Mouse (Mus musculus) limb, embryonic 15.5 days (tissue): Measurements from ENCODE around the gene Tmem130. TPM values are rescaled to one million over a fixed set of nuclear protein-coding genes. Genes with fewer than 3 reads are reported as not detected.
A peak's percentile ranks its signal among the peaks of the same experiment; 100 is the strongest.

Experiments used
- ATAC-seq: fragments of 200-750 bp; cut with Nextera tagmentation; 2 replicates; pipeline ENCODE4 v1.8.0; 2017; ENCODE audit warnings: low read depth, moderate TSS enrichment; ENCODE audit not compliant: insufficient number of reproducible peaks, low FRiP score, low TSS enrichment
- H3K27ac ChIP-seq: fragments of 300-500 bp; sonication (generic); 2 replicates; pipeline ENCODE4 v1.5.1; 2015; ENCODE audit warnings: moderate library complexity, mild to moderate bottlenecking, inconsistent platforms
- H3K27me3 ChIP-seq: fragments of 300-500 bp; sonication (generic); 2 replicates; pipeline ENCODE4 v1.6.1; 2015; ENCODE audit warnings: inconsistent platforms
- H3K36me3 ChIP-seq: fragments of 300-500 bp; sonication (generic); 2 replicates; pipeline ENCODE4 v1.6.1; 2015; ENCODE audit warnings: inconsistent platforms
- H3K4me1 ChIP-seq: fragments of 300-500 bp; sonication (generic); 2 replicates; pipeline ENCODE4 v1.6.1; 2015; ENCODE audit warnings: inconsistent platforms
- H3K4me2 ChIP-seq: fragments of 300-500 bp; sonication (generic); 2 replicates; pipeline ENCODE4 v1.6.1; 2015; ENCODE audit warnings: mild to moderate bottlenecking, inconsistent platforms
- H3K4me3 ChIP-seq: fragments of 300-500 bp; sonication (generic); 2 replicates; pipeline ENCODE4 v1.5.1; 2015; ENCODE audit warnings: mild to moderate bottlenecking, inconsistent platforms
- H3K9ac ChIP-seq: fragments of 300-500 bp; sonication (generic); 2 replicates; pipeline ENCODE4 v1.6.1; 2015; ENCODE audit warnings: inconsistent platforms
- H3K9me3 ChIP-seq: fragments of 300-500 bp; sonication (generic); 2 replicates; pipeline ENCODE4 v1.6.1; 2016; ENCODE audit warnings: inconsistent platforms
- WGBS: fragments of 180-500 bp; shearing (Covaris S2); methylation state at CpG from one replicate; pipeline ENCODE4 v1.1.7; 2015; 5-methylcytosine and 5-hydroxymethylcytosine counted together
- polyA plus RNA-seq: library from polyadenylated mRNA; unstranded; fragments of >200 nt; fragmentation: Nextera tagmentation; extraction: Ambion mirVana; gene quantifications from 2 replicates; pipeline ENCODE4 v1.2.1, GENCODE M21; 2015

Gene Tmem130
- polyA plus RNA-seq = 0.30 and 0.87 TPM in 2 replicates

DNA sequence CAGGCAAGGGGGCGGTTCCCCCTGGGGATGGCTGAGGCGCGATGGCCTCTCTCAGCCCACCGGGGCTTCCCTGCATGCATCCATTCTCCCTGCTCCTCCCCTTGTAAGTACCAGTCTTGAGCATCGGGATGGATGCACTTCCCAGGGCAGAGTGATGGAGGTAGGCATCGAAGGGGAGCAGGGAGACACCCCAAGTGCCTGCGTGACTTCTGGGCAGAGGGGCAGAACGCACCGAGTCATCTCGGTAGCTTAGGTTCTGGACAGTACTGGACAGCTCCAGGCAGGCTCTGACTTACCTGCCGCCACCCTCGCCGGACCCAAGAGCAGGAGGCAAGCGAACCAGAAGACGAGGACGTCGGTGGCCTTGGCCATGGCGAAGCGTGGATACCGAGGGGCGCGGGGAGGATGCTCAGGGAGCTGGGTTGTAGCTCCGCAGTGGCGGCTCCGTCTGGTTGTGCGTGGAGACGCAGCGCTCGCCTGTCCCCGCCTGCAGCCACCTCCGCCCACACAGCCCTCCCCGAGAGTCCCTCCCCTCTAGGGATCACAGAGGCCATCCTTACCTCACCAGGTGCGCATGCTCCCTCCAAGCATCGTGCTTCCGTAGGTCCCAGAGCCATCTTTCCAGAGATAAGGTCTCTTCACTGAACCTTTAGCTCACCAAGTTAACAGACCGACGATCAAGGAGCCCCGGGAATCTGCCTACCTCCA lies at the start of gene Tmem130:
Gene Tmem130 (minus strand): TSS at position 658 of the 708 bp plus-strand sequence.
- Histone ChIP-seq H3K27ac (no peak within 1 kb of the TSS), H3K9me3 (no peaks in the 10 kb centered on the region), H3K36me3 (no peaks in the 10 kb centered on the region), H3K9ac (no peak within 1 kb of the TSS), H3K4me2 (peak within 1 kb of the TSS; percentile 47), H3K27me3 (peaks cover 26% of the 10 kb centered on the region), H3K4me3 (peak within 1 kb of the TSS; percentile 23), H3K4me1 (peaks cover 9% of the 10 kb centered on the region)
- 2% methylated on average over 37 of the region's 38 CpGs for WGBS
- ATAC-seq = no peak

DNA sequence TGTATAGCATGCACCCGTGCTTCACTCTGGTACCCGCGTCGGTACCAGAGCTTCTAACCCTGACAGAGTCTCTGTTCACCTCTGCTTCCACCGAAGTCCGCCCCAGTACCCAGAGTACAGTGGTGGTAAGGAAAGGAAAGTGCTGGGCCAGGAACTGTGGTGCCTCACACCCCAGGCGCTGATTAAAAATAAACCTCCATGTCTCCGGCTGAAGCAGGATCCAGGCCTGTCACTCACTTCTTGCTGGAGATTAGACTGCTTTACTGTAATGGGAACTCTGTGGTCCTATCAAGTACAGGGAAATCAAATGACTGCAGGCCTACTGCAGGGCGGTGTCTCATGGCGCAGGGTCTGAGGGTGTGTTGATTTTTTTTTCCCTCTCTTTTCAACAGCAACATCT lies 45.3 kb upstream of the Tmem130 start:
- no peaks in the 10 kb centered on the region for H3K9me3 ChIP-seq
- H3K36me3 ChIP-seq = peaks cover 99% of the 10 kb centered on the region
- no peak overlapping the region for H3K4me3 ChIP-seq
- H3K9ac ChIP-seq = no peak overlapping the region
- no peaks in the 10 kb centered on the region for H3K4me1 ChIP-seq
- no peaks in the 10 kb centered on the region for H3K27me3 ChIP-seq
- WGBS = 95% methylated on average over 10 of the region's 10 CpGs
- H3K27ac ChIP-seq = no peak overlapping the region
- no peak overlapping the region for H3K4me2 ChIP-seq
- no peak for ATAC-seq

DNA sequence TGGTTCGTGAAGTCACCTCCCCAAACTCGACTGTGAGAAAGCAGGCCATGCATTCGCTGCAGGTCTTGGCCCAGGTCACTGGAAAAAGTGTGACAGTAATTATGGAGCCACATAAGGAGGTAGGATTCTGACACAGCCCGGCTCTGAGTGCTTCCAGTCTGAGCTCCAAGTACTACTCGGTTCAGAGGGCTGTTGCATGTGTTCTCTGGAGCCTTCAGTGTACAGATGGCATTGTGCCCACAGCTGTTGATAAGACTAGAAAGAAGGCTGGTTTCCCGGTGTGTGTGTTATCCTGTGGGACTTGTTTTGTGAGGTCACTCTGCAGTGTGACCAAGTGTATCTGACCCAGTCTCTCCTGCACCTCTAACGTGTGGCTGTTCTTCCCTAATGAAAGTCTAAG lies 42.6 kb upstream of the Tmem130 start:
- Histone ChIP-seq H3K36me3 (peaks cover 99% of the 10 kb centered on the region), H3K9ac (no peak overlapping the region), H3K4me1 (no peaks in the 10 kb centered on the region), H3K9me3 (no peaks in the 10 kb centered on the region), H3K27ac (no peak overlapping the region), H3K4me3 (no peak overlapping the region), H3K27me3 (no peaks in the 10 kb centered on the region), H3K4me2 (no peak overlapping the region)
- no peak for ATAC-seq
- 87% methylated on average over 7 of the region's 7 CpGs for whole genome bisulfite sequencing

DNA sequence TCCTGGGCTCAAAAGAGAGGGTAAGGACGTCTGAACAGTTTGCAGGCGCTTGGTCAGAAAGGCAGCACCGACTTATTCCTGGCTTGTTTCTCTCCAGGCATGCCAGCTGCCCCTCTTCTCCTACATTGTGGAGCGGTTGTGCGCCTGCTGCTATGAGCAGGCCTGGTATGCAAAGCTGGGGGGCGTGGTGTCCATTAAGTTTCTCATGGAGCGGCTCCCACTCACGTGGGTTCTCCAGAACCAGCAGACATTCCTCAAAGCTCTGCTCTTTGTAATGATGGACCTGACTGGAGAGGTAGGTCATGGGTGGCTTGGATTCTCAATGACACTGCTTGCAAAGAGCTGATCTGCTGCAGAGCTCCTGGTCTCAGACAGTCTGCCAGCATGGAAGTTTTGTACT lies 41.4 kb upstream of the Tmem130 start:
- Histone ChIP-seq H3K4me1 (no peaks in the 10 kb centered on the region), H3K4me3 (no peak overlapping the region), H3K27ac (no peak overlapping the region), H3K4me2 (no peak overlapping the region), H3K9ac (no peak overlapping the region), H3K27me3 (no peaks in the 10 kb centered on the region), H3K36me3 (peaks cover 99% of the 10 kb centered on the region), H3K9me3 (no peaks in the 10 kb centered on the region)
- WGBS = 94% methylated on average over 8 of the region's 8 CpGs
- no peak for ATAC-seq

DNA sequence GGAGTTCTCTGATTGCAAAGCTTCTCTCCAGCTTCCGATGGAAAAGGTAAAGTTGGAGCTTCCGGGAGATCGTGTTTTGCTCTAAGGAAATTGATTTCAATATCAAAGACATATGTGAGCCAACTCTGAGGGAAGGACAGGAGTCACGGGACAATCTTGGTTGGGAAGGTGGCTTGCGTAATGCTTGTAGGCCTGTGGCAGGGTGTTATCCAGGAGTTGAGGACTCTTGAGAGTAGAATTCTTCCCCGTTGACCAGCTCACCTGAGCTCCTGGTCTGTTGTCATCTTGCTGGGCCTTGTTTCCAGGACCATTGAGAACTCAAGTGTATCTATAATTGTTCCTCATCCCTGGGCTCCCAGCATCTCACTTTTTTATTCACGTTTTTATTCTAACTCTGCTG lies 35.5 kb upstream of the Tmem130 start:
- 89% methylated on average over 7 of the region's 7 CpGs for WGBS
- Histone ChIP-seq H3K27ac (no peak overlapping the region), H3K4me3 (no peak overlapping the region), H3K27me3 (no peaks in the 10 kb centered on the region), H3K4me1 (no peaks in the 10 kb centered on the region), H3K9ac (no peak overlapping the region), H3K4me2 (no peak overlapping the region), H3K9me3 (no peaks in the 10 kb centered on the region), H3K36me3 (peaks cover 98% of the 10 kb centered on the region)
- ATAC-seq = no peak

DNA sequence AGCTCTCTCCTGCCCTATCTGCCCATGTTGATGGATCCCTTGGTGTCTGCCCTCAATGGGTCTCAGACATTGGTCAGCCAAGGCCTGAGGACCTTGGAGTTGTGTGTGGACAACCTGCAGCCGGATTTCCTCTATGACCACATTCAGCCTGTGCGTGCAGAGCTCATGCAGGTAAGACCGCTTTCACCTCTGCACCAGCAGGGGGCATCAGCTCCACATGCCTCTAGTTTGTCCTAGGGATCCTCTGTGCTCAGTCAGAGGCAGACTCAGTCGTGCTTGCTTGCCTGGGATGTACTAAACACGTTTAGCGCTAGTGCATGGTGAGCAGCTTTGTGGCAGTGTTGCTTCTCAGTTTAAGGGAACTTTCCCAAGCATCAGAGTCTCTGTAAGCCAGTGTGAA lies 33.1 kb upstream of the Tmem130 start:
- H3K27ac ChIP-seq = no peak overlapping the region
- 71% methylated on average over 6 of the region's 6 CpGs for WGBS
- no peak overlapping the region for H3K4me2 ChIP-seq
- no peak overlapping the region for H3K9ac ChIP-seq
- H3K27me3 ChIP-seq = no peaks in the 10 kb centered on the region
- H3K4me3 ChIP-seq = no peak overlapping the region
- peaks cover 98% of the 10 kb centered on the region for H3K36me3 ChIP-seq
- H3K9me3 ChIP-seq = no peaks in the 10 kb centered on the region
- no peaks in the 10 kb centered on the region for H3K4me1 ChIP-seq
- no peak for ATAC-seq

DNA sequence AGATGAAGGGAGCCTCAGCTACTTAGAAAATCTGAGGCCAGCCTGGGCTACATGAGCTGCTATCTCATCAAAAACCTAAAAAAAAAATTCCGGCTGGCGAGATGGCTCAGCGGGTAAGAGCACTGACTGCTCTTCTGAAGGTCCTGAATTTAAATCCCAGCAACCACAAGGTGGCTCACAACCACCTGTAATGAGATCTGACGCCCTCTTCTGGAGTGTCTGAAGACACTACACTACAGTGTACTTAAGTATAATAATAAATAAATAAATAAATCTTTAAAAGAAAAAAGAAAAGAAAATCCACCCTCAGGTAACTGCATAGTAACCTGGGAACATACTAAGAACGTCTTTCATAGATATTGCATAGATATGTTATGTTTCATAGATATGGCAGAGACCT lies 31.8 kb upstream of the Tmem130 start:
- no peaks in the 10 kb centered on the region for H3K4me1 ChIP-seq
- H3K4me2 ChIP-seq = no peak overlapping the region
- H3K9me3 ChIP-seq = no peaks in the 10 kb centered on the region
- H3K27me3 ChIP-seq = no peaks in the 10 kb centered on the region
- no peak overlapping the region for H3K9ac ChIP-seq
- H3K4me3 ChIP-seq = no peak overlapping the region
- H3K27ac ChIP-seq = no peak overlapping the region
- H3K36me3 ChIP-seq = peaks cover 98% of the 10 kb centered on the region
- ATAC-seq = no peak
- 84% methylated on average over 5 of the region's 5 CpGs for WGBS

DNA sequence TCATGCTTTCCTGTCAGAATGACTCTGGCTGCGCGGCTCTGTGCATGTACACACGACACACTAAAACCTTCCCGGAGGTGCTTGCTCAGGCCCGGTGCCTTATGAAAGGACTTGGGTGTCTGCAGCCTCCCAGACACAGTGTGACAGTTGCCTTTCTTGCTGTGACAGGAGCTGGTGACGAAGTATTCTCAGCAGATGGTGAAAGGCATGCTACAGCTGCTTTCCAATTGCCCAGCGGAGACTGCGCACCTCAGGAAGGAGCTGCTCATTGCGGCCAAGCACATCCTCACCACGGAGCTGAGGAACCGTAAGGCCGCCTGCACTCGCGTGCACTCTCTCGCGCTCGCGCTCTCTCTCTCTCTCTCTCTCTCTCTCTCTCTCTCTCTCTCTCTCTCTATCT lies 24.8 kb upstream of the Tmem130 start:
- no peak for ATAC-seq
- Histone ChIP-seq H3K4me2 (no peak overlapping the region), H3K4me3 (no peak overlapping the region), H3K9me3 (no peaks in the 10 kb centered on the region), H3K36me3 (peaks cover 96% of the 10 kb centered on the region), H3K9ac (no peak overlapping the region), H3K27me3 (no peaks in the 10 kb centered on the region), H3K4me1 (no peaks in the 10 kb centered on the region), H3K27ac (no peak overlapping the region)
- WGBS = 98% methylated on average over 18 of the region's 18 CpGs

DNA sequence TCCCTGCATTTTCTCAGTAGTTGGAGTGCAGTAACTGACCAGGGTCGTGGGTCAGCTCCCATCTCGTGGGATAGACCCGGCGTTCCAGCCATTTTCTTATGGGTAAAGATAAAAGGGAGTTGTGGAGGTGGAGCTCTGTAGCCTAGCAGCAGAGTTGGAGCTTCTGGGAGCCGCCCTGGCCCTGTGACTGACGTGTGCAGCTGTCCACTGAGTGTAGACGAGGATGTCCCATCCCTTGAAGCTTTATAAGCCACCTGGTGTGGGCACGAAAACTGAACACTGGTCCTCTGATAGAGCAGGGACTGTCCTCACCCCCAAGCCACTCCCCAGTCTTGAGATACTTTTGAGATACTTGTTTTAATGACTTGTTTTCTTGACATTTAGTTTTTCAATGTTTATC lies 19.0 kb upstream of the Tmem130 start:
- no peak for ATAC-seq
- no peak overlapping the region for H3K9ac ChIP-seq
- H3K9me3 ChIP-seq = no peaks in the 10 kb centered on the region
- H3K4me1 ChIP-seq = no peaks in the 10 kb centered on the region
- H3K4me2 ChIP-seq = no peak overlapping the region
- no peak overlapping the region for H3K27ac ChIP-seq
- no peak overlapping the region for H3K4me3 ChIP-seq
- H3K27me3 ChIP-seq = no peaks in the 10 kb centered on the region
- 81% methylated on average over 8 of the region's 8 CpGs for WGBS
- peaks cover 91% of the 10 kb centered on the region for H3K36me3 ChIP-seq

DNA sequence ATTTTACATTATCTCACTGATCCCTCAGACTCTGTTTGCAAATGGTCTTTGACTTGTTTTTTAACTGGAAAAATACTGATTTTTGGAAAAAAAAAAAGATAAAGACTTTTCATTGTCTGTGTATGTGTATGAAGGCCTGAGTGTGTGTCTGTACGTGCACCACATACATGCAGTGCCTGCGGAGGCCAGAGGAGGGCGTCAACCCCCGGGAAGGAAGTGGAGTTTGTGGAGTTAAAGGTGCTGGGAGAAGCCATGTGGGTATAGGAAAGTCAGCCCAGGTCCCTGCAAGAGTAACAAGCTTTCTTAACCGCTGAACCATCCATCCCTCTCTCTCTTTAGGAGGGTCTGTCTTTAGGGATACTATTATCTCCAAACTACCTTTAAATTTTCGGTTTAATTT lies 11.6 kb upstream of the Tmem130 start:
- H3K4me2 ChIP-seq = no peak overlapping the region
- H3K27ac ChIP-seq = no peak overlapping the region
- H3K4me1 ChIP-seq = peaks cover 9% of the 10 kb centered on the region
- H3K9me3 ChIP-seq = no peaks in the 10 kb centered on the region
- H3K9ac ChIP-seq = no peak overlapping the region
- peaks cover 74% of the 10 kb centered on the region for H3K36me3 ChIP-seq
- no peak overlapping the region for H3K4me3 ChIP-seq
- H3K27me3 ChIP-seq = no peaks in the 10 kb centered on the region
- no peak for ATAC-seq
- 94% methylated on average over 6 of the region's 6 CpGs for whole genome bisulfite sequencing

DNA sequence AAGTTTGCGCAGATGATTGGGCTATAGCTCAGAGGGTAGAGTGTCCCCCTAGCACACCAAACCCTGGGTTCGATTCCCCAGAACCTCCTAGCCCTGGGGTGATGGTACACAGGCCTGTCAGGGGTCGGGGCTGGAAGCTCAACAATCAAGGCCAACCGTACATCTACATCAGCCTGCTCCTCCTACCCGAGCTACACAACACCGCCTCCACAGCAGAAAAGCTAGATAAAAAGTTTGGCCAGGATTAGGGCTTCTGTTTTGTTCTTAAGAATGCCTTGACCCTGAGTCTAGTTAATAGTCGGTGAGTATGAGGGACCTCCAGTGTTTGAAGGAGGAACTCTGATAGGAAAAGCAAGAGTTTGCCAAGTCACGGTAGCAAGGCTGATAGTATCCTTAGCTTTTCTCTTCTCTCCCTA lies 7.5 kb upstream of the Tmem130 start:
- H3K4me3 ChIP-seq = peak overlapping the region; percentile 98
- H3K27ac ChIP-seq = peak overlapping the region; percentile 99
- peak overlapping the region; percentile 70 for H3K4me2 ChIP-seq
- WGBS = 16% methylated on average over 8 of the region's 8 CpGs
- H3K36me3 ChIP-seq = peaks cover 36% of the 10 kb centered on the region
- H3K4me1 ChIP-seq = peaks cover 9% of the 10 kb centered on the region
- H3K9ac ChIP-seq = peak overlapping the region; percentile 94
- ATAC-seq = no peak
- H3K27me3 ChIP-seq = no peaks in the 10 kb centered on the region
- no peaks in the 10 kb centered on the region for H3K9me3 ChIP-seq

DNA sequence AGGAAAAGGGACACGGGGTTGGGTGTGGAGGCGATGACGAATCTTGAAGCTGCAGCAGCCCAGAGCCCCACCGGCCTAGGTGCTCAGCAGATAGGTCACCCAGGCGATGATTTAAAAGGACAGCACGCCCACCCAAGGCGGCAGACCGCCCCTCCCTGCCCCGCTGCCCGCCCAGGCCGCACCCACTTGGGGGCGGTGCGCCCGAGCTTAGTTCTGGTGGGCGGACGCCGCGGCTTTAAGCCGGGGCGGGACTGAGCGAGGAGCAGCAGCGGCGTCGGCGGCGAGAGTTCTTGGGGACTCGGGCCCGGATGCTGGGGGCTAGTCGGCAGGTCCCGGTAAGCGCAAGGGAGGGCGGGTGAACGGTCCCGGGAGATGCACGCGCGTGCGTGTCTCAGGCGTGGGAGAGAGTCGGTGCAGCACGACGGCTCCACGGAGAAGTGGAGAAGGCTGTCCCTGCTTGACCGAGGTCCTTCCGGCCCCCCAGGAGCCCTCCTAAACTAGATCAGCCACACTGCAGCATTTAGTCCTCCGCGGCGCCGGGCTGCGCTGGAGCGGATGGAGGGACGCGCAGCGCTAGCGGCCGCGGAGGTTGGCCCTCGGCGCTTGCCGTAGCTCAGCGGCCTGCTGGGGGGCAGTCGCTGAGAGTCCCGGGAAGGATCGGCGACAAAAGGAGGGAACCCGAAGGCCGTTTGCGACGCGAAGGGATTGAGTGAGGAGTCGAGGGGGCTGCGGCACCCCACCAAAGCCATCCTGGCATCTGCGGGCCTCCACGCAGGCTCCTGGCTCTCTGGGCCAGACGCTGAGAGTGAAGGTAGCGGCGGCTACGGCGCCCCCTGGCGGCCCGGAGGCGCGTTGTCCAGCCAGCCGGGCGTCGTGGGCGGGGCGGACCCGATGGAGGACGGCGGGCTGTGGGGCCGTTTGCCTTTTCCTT lies 6.6 kb upstream of the Tmem130 start:
- peak overlapping the region; percentile 98 for H3K4me3 ChIP-seq
- H3K36me3 ChIP-seq = peaks cover 28% of the 10 kb centered on the region
- peaks cover 9% of the 10 kb centered on the region for H3K4me1 ChIP-seq
- peak overlapping the region; percentile 70 for H3K4me2 ChIP-seq
- no peaks in the 10 kb centered on the region for H3K9me3 ChIP-seq
- WGBS = under 1% methylated on average over 92 of the region's 92 CpGs
- H3K9ac ChIP-seq = peak overlapping the region; percentile 94
- H3K27me3 ChIP-seq = no peaks in the 10 kb centered on the region
- ATAC-seq = peak; percentile 93
- peak overlapping the region; percentile 99 for H3K27ac ChIP-seq
